Mouse (Mus musculus): Measurements from ENCODE around the gene Lck.
"Not testable (repeated sequence)": the region's sequence is repeated elsewhere in the genome, so short reads cannot be mapped to it uniquely, and the experiment has no call there.

The Lck gene

DNA sequence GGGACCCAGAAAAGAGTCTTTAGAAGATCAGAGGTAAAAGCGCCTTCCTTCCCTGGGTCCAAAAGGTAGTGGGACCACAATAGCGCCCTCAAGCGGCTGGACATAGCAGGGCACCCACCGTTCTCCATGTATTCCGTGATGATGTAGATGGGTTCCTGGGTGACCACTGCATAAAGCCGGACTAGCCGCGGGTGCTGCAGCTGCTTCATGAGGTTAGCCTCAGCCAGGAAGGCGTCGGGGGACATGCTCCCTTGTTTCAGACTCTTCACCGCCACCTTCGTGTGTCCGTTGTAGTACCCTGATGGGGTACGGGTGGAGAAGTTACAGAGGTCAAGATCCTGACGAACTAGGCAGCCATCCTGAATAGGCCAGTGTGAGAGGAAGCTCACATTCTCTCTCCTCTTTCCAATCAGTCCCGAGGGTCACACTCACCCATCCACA is 18.0 kb downstream of the Lck start:
- DNase-seq (ENCODE audit: low spot score), result no peak

DNA sequence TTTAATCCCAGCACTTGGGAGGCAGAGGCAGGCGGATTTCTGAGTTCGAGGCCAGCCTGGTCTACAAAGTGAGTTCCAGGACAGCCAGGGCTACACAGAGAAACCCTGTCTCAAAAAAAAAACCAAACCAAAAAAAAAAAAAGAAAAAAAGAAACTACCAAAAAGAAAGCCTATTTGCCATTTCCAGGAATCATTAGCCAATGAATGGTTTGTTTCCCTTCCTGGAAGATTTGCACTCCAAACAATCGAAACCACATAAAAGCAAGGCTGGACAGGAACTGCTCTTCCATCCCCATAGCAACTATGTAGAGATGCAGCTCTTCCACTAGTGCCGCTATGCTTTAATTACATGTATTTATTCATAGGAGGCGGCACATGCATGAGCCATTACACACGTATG is 18.9 kb downstream of the Lck start:
- DNase-seq (ENCODE audit: low spot score), result not testable (repeated sequence)

DNA sequence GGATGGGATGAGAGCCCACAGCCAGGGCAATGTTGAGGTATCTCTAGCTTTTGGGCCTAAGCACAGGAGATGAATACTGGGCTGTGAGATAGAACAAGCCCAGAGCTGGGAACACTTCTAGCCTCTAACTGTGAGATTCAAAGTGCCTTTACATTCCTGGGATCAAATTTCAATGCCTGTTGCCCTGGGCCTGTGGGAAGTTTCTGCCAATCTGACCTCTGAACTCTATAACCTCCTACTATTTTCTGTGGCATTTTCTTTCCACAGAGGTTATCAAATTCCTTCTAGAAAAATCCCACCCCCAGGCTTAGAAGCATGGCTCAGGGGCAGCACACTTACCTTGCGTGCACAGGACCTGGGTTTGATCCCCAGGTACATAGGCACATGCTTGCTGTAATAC is 23.1 kb downstream of the Lck start:
- no peak for DNase-seq (ENCODE audit: low spot score)

DNA sequence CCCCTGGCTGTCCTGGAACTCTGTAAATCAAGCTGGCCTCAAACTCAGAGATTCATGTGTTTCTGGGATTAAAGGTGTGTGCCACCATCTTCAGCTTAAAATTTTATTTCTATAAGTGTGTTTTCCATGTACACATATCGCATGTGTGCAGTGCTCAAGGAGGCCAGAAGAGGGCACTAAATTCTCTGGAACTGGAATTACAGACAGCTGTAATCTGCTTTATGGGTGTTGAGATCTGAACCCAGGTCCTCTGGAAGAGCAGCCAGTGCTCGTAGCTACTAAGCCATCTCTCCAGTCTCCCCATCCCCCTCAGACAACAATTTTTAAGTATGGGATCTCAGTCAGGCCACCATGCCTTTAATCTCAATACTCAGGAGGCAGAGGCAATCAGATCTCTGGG is 24.1 kb downstream of the Lck start:
- no peak for DNase-seq (ENCODE audit: low spot score)

DNA sequence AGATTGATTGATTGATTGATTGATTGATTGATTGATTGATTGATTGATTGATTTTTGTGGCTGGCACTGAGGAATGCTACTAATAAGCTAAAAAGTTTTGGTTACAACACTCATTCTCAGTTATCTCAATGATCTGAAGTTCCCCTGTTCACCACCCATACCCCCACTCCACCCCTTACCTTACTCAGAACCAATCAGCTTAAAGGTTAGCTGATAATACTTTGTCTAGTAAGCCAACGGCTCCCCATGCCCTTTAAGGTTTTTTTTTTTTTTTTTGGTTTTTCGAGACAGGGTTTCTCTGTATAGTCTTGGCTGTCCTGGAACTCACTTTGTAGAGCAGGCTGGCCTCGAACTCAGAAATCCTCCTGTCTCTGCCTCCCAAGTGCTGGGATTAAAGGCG is 25.8 kb downstream of the Lck start:
- not testable (repeated sequence) for DNase-seq (ENCODE audit: low spot score)

DNA sequence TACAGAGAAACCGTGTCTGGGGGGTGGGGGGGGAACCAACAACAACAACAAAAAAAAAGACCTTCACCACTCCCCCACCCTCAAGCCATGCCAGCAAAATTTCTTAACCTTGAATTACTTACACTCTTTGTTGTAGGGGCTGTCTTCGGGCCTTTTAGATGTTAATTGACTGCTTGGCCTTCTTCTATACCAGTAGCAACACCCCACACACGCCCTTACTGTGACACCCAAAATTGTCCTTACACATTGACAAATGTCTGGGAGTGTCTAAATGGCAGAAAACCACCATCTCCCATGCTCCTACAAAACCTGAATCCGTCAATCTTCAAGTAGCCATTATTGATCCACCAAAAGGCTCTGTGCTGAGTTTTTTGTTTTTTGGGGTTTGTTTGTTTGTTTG is 29.3 kb downstream of the Lck start:
- no peak for DNase-seq (ENCODE audit: low spot score)

DNA sequence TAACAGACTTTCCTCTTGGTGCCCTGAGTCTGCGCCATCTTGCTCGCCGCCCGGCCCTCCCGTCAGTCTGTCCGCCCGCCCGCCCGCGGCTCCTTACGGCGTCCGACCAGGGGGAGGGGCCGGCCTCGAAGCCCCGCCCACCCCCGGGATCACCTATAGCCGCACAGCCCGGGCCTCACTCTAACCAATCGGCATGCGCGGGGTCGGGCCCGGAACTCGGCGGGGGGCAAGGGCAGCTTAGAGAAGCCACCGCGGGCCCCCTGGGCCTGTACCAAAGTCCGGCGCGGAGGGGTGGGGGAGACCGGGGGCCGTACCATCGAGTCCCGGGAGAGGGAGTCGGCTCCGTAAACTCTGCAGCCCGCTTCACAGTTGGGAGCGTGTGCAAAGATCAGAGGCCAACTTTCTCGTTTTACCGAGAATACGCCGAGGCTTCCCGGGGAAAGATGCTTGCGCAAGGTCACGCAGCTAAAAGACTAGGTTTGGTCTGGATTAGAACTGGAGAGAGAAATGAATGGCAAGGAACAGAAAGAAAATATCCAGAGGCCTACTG is 30.8 kb downstream of the Lck start, which contains the start of gene Hdac1:
Gene Hdac1, minus strand, starts transcription at position 122 of the 550 bp plus-strand sequence.
- peak; percentile 89 for DNase-seq (ENCODE audit: low spot score)

DNA sequence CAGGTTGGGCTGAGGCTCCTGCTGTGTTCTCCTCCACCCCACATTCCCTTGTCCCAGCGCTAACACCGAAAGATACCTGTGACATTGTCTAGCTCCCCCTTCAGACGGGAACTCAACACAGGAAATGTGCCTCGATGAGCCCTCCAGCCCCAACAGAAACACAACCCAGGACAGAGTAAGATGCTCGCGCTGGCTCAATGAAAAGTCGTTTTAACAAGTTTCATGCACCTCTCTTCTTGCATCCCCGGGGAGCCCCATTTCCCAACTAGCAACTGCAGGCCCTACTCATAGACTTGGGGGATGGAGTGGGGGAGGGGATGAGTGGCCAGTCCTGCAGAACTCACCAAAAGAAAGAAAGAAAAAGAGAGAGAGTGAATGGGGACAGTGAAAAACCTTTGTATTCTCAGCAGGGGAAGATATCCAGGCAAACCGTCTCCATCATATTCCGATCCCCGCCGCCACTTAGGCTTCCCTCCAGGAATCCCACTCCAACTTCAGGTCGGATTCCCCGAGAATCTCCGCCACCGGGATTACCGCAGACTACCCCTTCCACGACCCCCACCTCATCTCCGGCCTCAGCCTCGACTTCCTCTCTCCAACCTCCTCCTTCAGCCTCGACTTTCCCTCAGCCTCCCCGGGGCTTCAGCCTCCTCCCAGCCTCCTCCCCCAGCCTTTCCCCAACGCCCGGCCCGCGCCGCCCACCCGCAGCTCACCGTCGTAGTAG is 31.4 kb downstream of the Lck start:
- no peak for DNase-seq (ENCODE audit: low spot score)

DNA sequence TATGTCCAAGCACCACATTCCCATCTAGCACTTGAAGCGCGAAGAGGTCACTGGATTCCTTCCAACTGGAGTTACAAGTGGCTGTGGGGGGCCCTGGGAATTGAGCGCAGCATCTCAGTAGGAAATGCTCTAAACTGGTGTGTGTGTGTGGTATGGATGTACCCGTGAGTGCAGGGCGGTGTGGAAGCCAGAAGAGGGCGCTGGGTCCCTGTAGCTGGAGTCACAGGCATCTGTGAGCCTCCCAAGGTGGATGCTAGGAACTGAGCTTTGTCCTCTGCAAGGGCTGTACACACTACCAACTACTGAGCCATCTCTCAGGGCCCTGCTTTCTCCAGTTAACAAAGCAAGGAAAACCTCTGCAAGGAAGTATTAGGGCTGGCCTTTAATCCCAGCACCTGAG is 33.4 kb downstream of the Lck start:
- DNase-seq (ENCODE audit: low spot score), result no peak

DNA sequence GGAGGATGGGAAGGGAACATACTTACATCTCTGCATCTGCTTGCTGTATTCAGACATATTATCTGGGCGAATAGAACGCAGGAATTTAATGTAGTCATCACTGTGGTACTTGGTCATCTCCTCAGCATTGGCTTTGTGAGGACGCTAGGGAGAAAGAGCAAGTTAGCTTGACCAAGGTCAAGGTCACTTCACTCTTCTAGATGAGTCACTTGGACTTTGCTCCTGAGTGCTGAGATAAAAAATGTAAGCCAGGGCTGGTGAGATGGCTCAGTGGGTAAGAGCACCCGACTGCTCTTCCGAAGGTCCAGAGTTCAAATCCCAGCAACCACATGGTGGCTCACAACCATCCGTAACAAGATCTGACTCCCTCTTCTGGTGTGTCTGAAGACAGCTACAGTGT is 44.5 kb downstream of the Lck start:
- not testable (repeated sequence) for DNase-seq (ENCODE audit: low spot score)

DNA sequence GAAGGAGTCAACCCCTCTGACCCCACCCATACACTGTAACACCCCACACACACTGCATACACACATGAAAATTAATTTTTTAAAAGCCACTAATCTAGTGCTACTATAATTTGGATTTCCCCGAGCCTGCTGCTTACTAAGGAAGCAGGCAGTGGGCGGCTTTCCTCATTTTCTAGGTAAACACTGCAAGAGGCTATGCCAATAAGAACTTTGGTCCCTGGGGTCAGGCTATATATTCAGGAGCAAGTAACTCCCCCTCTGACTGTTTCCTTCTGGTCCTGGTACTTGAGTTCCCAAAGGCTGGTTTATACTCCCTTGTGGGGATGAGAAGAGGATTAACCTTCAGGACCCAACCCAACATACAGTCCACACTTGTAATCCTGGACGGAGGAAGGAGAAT is 47.6 kb downstream of the Lck start:
- no peak for DNase-seq (ENCODE audit: low spot score)

DNA sequence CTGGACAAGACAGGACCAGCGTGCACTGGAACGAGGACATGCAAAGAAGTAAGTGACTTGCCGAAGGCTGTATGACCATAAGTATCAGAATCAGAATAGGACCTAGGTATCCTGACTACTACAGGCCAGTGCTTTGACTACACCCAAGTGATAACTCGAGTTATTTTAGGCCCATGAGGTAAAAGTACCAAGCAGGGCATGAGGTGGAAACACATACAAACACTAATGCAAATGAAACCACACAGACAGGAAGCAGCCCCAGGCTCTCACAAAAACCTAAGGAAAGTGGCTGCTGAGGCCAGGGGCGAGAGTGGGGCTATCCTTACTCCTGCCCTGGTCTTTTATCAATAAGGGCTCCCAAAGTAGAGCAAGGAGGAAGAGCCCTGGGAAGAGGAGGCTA is 48.1 kb downstream of the Lck start:
- DNase-seq (ENCODE audit: low spot score), result no peak

DNA sequence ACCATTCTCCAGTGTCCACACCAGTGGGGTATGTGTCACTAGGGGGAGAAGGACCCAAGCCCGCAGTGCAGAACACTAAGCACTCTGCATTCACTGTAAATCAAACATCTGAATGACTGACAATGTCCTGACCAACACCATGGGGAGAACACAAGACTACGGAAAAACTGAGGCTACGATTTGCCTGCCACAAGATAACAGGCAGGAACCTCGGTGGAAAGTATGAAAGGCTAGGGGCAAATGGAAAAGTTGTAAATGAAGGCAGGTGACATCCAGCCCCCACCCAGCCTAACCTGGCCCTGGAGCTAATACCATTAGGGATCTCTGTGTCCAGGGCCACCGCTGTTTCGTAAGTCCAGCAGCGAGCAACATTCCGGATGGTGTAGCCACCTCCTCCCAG is 54.9 kb downstream of the Lck start:
- DNase-seq (ENCODE audit: low spot score), result no peak

DNA sequence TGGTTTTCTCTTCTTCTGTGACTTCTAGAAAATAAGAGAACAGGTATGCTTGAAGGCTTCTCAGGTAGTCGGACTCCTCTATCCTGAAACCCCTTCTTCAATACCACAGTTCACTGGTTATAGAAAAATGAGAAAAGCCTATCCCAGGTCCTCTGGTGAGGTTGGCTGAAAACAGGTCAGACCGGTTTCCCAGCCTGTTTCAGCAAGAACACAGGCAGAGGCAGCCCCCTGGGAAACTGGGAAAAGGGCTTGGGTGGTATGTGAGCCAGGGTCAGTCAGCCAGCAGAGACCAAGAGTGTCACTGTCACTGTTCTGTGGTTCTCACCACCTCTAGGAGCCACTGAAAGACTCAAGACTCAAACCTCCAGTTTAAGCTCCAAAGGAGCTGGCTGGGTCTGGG is 56.5 kb downstream of the Lck start:
- no peak for DNase-seq (ENCODE audit: low spot score)

DNA sequence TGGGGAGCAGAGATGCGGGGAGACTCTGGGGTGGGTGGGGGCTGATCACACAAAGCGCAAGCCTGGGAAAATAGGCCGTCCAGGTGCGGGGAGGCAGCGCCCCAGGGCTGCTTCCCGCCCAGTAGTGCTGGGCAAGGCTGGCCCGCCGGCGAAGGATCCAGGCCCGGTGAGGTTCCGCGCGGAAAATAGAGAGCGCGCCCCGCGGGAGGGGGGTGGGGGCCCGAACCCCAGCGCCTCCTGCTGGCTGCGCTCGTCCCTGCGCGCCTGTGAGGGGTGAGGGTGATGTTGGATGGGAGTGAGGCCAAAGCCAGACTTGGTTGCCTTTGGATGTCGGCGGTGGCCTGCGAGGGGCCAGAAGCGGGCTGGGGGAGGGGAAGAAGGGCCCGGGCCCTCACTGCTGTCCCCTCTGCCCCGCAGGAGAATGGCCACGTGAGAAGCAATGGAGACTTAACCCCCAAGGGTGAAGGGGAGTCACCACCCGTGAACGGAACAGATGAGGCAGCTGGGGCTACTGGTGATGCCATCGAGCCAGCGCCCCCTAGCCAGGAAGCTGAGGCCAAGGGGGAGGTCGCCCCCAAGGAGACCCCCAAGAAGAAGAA is 59.0 kb downstream of the Lck start:
- DNase-seq (ENCODE audit: low spot score), result no peak

DNA sequence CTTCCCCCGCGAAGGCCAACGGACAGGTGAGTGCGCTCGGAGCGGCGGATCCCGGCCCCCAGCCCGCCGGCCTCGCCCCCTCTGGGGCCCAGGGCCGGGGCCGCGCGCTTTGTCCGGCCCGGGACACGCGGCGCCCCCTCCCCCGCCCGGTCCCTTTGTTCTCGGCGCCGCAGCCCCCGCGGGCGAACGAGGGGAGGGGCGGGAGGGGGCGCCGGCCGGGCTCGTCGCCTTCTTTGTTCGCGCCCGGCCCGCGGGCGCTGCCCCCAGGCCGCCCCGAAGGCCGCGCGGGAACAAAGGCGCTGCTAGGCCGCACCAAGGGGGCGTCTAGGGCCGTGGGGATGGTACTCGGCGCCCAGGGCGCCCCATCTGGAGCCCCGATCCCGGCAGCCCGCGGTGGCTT is 59.5 kb downstream of the Lck start:
- no peak for DNase-seq (ENCODE audit: low spot score)

DNA sequence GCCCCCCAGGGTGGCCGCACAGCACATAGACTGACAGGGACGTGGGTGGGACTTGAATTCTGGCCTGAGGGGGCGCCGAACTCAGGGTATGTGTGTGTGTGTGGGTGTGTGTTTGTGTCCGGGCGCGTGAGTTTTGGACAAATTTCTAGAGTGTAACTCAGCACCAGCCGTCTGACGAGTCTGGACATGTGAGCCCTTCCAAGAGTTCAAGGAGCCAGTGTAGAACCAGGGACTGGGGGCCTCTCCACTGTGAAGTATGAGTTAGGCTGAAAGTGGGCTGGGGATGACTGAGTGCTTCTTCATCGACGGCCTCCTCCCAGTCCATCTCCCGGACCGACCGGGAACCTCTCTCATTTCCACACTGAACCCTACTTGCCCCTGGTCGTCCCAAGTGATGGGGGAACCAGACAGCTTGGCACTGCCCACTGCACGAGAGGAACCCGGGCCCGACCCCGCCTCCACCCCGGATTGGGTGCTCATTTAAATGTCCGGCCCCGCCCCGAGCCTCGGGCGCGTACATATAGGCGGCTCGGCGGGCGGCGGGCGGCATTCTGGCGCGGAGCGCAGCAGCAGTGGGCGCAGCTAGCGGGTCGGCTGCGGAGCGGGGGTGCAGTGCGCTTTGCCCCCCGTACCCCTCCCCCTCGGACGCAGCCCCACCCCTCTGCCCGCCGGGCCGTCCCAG is 60.2 kb downstream of the Lck start, which contains the start of gene Marcksl1:
Gene Marcksl1, plus strand, starts transcription at position 496 of the 682 bp plus-strand sequence.
- DNase-seq (ENCODE audit: low spot score), result peak; percentile 45

DNA sequence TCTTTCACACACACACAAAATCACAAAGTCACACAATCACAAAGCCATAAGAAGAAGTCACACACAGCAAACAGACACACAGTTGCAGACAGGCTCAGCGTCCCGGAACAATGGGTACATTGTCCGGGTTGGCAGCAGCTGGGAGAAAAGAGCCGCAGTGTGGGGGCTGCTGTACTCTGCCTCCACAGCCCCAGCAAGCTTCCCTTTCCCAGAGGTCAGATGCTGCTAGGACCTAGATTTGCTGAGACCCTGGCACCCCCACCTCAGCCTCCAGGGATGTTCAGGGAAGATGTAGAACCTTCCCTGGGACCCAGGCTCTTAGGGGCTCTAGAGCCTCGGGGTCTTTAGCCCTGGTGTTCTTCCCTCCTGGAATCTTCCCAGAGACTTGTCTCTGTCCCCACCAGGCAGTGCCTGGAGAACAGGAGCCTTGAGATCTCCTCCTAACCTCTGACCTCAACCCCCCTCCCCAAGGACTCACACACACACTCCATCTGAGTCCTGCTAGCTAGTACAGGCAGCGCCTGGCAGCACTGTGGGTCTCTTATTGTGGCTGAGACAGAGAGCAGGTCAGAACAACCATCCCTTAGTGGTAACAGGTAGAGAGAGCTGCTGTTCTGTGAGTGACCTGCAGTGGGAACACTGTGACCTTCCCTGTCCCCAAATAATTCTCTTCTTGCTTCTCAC is 61.9 kb downstream of the Lck start:
- no peak for DNase-seq (ENCODE audit: low spot score)

DNA sequence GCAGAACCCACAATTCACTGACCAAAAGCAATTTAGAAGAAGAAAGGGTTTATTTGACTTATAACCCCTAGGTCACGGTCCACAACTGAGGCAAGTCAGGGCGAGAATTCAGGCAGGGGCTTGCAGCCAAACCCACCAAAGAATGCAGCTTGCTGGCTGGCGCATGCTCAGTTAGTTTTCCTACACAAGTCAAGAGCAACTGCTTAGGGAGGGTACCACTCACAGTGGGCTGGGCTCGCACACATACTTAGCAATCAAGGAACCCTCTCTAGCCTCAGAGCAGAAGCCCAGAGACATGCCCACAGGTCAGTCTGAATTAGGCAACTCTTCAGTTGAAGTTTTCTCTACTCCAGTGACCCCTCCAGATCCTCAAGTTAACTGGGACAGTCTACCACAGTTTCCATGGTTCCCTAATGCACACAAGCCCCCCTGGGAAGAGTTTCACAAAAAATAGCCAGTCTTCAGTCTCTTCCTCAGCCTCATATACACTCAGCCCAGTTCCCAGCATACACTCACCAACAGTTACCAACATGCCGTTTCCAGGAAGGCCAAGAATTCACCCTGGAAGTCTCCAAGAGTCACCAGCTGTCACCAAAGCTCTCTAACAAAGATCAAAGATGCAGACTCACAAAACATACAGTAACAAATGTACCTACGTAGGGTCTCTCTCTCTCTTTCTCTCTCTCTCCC is 62.6 kb downstream of the Lck start:
- no peak for DNase-seq (ENCODE audit: low spot score)

DNA sequence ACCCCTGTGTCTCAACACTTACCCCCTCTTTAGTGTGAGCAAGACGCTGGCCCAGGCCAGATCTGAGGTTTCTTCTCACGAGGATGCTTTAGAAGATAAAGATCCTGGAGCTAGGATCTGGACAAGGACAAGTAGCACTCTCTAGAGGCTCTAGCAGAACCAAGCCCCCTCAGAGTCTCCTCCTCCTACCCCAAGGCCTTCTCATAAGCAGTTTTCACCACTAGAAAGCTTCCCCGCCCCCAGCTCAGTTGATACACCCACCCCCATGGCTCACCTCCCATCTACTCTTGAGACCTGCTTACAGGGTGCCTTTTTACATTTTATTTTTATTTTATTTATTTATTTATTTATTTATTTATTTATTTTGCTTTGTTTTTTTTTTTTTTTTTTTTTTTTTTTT is 63.8 kb downstream of the Lck start:
- DNase-seq (ENCODE audit: low spot score), result no peak

DNA sequence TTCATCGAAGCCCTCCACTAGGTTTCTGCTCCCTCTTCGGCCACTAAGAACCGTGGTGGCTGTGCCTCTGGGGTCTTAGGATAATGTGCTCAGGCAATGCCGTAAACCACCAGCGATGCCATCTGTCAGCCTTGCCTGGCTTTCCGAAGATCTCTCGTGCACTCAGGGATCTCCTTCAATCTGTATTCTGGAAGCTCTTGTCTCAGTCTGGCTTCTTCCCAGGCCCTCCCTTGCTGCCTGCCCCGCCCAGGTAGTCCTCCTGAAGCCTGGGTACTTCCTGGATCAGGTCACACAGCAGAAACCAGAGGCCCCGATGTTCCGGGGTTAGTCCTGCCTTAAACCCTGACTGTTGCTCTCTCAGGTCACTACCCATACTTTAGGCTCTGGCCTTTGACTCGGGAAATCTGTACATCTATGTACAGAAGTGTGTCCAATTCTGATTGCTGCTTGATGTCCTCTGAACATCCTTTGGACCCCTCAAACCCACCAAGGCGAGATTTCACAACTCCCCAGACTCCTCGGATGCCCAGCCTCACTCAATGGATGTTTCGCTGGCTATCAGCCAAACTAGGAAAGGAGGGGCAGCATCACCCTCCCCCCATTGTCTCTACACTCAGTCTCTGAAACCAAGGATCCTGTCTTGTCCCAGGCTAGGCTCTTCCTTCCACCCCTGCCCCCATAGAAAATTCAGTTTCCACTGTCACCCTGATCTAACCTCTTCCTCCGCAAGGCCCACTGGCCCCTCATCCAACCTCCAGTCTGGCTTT is 64.4 kb downstream of the Lck start:
- DNase-seq (ENCODE audit: low spot score), result no peak

All from layer of hippocampus, adult 9-10 months (tissue).